Mouse (Mus musculus): Measurements from ENCODE around the gene Mesp1.

Gene Mesp1

DNA sequence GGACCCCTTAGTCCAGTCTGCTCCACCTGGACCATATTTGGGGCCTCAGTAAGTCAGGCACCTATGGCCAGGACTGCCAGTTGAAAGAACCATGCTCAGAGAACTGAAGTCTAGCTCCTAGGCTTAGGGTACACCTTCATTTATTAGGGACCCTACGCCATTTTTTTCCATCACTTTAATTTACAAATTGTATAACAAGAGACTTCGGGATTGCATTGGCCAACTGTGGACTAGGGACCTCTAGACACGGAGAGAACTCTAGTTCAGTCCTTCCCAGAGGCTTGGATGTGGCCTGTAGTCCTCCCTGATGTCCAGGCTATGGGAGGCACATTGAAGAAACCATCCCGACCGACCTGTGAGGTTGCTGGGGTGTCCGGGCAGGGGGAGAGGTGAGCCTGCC is at the start of gene Mesp1:
TSS of gene Mesp1 (minus strand) at position 101 of the 400 bp plus-strand sequence.
- no peak for DNase-seq (ENCODE audit: low spot score in 2 of 2)

DNA sequence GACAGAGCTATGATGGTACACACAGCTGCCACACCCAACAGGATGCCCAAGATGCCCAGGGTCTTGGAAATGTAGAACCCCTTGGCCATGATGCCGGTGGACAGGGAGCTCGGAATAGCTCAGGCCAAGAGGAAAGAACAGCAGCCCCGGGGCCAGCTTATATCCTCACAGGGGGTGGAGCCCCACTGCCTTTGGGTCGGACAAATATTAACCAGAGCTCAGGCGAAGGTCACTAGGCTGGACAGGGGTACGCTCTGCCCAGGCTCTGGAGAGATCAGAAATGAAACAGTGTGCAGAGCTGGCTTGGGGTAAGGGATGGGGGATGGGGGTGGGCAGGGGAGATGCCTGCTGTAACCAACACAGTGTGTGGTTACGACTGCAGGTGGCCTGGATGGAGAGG is 48.6 kb upstream of the Mesp1 start:
- DNase-seq (ENCODE audit: low spot score in 2 of 2) = no peak

DNA sequence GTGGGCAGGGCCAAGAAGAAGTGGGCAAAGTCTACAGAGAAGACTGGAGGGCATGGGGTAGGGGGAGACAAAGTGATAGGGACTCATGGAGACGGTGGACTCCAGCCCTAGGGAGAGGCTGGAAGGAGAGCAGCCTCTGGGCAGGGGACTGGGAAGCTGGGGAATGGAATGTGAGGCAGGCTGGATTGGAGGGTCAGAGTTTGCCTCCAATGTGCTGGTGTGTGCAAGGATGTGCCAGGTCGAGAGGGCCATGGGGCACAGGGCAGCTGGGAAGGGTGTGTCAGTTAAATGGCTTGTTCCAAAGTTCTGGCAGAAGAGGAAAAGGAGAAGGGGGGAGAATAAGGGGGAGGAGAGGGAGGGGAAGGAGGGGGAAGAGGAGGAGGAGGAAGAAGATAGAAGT is 43.7 kb upstream of the Mesp1 start:
- DNase-seq (ENCODE audit: low spot score in 2 of 2) = no peak

DNA sequence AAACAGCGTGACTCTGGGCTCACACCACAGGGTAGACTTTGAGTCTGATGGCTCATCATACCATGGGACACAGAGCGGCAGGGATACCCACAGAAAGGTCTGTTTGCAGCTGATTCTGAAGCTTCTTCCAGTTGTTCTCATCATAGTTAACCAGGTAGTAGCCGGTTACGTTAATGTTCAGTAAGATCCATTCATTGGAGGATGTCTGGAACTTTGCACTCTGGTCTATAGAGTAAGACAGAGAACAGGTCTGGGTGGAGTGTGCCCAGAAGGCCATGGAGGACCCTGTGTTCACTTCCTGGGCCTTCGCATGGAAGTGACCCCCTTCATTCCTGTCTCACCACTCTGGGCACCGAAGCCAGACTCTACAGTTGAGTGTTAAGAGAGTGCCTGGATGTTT is 41.6 kb upstream of the Mesp1 start:
- no peak for DNase-seq (ENCODE audit: low spot score in 2 of 2)

DNA sequence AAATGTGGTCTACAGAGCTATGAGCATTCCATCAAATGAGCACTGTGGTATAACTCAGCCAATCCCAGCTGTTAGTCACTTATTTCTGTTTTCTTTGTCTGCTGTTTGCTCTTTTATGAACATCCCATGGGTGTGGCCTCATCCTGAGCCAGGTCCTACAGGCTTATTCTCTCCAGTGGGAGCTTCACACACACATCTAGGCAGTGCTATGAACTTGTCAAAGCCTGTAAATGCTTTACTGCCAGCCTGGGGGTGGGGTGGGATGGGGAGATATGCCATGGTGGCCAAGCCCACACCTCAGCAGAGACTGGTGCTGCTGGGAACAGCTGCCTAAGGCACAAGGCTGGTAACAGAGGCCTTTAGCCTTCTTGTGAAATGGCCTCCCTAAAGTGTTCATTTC is 39.4 kb upstream of the Mesp1 start:
- no peak for DNase-seq (ENCODE audit: low spot score in 2 of 2)

DNA sequence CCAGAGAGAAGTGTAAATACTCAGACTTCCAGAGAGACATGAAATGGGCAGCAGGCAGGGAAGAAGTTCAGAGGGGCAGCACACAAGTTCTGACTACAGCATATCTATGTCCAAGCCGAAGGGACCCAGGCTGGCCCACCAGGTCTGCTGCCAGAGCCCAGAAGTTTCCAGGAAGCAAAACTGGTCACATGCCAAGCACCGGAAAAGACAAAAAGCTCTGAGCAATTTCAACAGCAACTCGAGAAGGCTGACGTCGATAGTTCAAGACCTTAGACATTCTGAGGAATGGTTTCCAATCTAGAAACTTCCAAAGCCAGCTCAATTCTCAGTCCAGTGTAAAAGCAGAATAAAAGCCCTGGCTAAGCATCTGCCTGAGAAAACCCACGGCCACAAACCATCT is 38.0 kb upstream of the Mesp1 start:
- no peak for DNase-seq (ENCODE audit: low spot score in 2 of 2)

DNA sequence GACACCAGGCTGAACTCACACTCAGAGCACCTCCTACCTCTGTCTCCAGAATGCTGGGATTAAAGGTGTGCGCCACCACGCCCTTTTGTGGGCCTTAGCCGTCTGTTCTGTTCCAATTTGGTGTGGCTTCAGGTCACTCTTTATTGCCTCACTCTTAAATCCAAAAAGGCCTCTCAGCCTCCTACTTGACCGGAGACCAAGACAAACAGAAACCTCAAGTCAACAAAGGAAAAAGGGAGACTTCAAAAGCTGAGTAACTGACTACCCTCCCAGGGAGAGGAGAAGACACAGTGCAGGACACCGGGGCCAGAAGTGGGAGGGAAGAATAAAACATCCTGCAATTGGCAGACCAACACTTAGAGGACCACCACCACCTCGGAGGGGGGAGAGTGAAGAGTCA is 37.6 kb upstream of the Mesp1 start:
- no peak for DNase-seq (ENCODE audit: low spot score in 2 of 2)

DNA sequence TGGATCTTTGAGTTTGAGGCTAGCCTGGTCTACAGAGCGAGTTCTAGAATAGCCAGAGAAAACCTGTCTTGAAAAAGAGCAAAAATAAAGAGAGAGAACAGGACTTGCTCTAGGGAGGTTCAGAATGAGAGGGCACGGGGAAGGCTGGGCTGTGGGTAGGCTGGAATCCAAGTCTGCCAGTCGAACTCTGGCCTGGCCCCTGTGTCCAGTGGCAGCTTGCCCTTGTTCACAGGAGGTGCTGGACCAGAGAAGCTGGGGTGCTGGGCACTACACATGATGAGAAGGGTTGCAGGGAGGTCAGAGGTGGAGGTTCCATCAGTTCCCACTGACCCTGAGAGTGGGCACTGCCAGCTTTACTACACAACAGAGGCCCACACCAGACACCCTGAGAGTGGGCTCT is 34.8 kb upstream of the Mesp1 start:
- no peak for DNase-seq (ENCODE audit: low spot score in 2 of 2)

DNA sequence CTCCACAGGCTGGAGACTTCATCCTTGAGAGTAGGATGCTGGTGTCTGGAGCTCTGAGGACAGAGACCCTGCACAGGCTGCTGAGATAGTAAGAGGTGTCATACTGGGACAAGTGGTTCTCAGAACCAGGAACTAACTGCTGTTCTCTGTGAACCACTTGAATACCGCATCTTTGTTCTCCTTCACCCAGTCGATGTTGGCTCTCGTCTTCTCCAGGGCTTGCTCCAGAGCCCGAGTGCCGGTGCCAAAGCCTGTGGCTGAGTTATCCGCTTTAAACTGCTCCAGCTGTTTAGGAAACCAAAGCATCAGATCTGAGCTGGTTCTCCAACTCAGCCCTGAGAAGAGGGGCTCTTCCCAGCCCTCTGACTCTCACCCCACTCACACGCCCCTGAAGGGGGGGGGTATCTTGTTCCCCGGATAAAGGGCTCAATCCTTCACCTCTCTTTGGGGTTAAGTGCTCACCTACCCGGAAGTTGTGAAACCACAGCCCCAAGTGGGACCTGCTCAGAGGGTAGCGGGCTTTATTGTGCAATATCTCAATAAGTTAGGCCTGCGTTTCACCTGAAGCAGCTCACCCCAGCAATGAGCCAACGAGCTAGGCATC is 28.6 kb upstream of the Mesp1 start:
- DNase-seq (ENCODE audit: low spot score in 2 of 2) = no peak

DNA sequence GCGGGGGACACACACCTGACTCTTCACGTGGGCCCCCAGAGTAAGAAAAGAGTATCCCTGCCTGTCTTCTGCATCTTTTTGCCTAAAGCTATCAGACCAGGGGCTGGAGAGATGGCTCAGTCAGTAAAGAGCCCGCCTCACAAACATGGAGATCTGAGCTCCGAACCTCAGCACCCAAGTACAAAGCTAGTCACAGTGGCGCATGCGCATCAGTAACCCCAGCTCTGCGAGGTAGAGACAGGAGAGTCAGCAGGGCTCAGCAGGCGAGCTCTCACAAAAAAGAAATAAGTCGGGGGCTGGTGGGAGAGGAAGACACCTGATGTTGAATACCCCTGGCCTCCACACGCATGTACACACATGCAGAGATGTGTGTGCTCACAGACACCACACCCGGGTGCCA is 26.4 kb upstream of the Mesp1 start:
- DNase-seq (ENCODE audit: low spot score in 2 of 2) = no peak

DNA sequence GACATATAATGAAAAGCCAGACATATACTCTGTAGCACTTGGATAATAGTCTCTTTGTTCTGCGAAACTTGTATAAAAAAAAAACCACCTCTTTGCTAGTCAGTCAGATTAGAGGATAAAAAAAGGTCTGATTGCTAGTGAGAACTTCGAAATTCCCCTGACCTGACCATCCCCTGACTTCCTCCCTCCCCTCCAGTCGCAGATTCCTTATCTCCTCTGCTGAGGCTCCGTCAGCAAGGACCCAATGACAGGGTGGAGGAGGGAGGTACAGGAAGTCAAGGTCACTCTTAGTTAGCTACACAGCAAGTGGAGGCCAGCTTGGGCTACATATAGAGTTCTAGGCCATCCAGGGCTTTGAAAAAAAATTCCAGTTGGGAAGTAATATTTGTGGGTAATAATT is 25.9 kb upstream of the Mesp1 start:
- DNase-seq (ENCODE audit: low spot score in 2 of 2) = no peak

DNA sequence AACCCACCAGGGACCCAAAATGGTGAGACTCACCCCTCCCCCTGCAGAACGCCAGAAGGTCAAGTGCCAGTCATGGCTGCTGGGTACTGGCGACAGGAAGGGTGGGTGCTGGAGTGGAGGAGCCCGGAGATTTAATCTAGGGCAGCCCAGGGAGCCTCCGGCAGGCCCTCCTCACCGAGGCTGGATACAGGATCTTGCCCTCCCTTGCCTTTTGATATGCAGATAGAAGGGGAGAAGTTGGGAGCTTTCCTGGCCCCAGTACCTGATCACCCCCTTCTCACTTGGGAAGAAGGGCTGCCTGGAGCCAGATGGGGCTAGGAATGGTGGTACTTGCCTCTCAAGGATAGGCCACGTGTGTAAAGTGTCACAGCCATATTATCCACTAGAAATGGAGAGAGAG is 24.7 kb upstream of the Mesp1 start:
- no peak for DNase-seq (ENCODE audit: low spot score in 2 of 2)

DNA sequence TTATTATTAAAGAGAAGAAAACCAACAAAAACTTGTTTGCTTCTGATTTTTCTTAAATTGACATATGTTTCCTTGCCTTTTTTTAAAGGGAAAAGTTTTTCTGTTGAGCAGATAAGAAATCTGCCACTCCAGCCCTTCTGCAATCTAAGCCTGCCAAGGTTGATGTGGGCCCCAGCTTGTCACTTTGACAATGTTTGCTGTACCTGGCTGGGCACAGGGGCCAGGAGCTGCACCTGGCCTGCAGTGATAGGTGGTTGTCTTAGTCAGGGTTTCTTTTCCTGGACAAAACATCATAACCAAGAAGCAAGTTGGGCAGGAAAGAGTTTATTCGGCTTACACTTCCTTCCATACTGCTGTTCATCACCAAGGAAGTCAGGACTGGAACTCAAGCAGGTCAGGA is 19.8 kb upstream of the Mesp1 start:
- no peak for DNase-seq (ENCODE audit: low spot score in 2 of 2)

DNA sequence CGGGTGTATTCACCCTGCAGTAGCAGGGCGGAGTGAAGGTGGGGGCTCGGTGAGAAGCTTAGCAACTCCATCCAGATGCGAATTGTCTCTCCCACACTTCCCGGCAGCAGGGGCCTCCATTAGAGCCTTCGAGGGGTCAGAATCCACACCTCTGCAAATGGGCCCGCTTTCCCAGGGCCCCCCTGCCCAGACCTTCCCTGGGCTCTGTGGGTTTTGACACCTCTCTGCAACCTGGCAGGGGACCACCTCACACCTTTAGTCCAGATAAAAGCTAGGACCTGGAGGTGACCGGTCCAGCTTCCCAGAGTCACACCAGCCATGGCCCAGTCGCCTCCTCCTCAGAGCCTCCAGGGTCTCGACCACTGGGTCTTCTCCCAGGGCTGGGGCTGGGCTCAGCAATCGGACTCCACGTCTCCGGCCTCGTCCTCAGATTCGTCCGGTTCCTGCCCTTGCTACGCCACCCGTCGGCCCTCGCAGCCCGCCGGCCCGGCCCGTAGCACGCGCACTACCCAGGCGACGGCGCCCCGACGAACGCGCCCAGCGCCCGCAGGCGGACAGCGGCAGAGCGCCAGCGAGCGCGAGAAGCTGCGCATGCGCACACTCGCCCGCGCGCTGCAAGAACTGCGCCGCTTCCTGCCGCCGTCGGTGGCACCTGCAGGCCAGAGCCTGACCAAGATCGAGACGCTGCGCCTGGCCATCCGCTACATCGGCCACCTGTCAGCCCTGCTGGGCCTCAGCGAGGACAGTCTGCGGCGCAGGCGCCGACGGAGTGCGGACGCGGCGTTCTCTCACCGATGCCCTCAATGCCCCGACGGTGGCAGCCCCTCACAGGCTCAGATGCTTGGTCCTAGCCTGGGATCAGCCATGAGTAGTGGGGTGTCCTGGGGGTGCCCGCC is 17.3 kb upstream of the Mesp1 start, which contains the start of gene Mesp2:
TSS of gene Mesp2 (plus strand) at position 117 of the 896 bp plus-strand sequence.
- peak; percentile 66 to 72 for DNase-seq (ENCODE audit: low spot score in 2 of 2)

DNA sequence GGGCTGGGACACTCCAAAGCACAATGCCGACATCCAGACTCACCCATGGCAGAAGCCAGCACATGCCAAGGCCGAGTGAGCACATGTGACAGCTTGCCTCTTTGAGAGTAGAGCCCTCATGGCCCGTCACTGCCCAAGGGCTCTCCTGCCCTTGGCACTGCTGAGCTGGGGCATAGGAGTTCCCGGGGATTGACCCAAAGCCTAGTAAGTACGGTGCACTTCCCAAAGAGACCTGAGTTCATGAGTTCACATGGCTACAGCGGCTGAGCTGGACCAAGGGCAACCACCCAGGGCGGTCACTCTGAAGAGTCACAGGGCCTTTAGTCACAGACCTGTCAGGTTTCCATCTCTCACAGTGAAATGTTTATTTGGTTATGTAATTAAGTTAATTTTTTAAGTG is 15.0 kb upstream of the Mesp1 start:
- no peak for DNase-seq (ENCODE audit: low spot score in 2 of 2)

DNA sequence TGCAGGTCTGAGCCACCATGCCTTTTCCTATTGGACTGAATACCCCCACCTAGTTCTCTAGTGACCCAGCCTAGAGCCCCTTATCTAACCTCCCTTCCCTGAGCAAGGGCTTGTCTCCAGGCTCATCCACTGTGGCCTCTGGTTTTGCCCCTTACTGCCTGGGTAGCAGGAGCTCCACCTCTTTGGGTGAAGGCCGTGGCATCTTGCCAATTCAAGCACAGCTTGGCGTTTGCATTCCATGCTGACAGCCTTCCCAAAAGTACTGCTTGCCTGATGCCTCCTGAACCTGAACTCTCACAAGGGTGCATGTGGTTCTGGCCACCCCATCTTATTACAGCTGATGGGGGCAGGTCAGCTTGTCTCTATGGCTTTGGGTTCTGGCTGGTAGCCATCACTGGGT is 10.3 kb upstream of the Mesp1 start:
- DNase-seq (ENCODE audit: low spot score in 2 of 2) = no peak

DNA sequence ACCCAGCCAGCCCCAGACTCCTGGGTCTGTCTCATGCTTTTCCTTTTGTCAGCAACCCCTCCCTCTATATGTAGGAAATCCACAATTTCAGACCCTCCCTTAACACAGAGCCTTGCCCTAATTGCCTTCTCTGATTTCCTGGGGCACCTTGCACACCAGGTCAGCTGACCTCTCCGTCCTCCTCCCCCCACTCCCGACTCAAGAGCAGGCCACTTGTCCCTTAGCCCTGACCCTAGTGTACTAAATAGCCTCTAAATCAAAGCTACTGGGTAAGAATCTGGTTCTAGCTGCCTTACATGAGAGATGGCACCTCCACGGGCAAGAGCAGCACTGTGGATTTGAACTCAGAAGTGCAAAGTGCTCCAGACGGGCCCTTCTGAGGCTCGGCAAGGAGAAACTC is 8.4 kb upstream of the Mesp1 start:
- DNase-seq (ENCODE audit: low spot score in 2 of 2) = no peak

DNA sequence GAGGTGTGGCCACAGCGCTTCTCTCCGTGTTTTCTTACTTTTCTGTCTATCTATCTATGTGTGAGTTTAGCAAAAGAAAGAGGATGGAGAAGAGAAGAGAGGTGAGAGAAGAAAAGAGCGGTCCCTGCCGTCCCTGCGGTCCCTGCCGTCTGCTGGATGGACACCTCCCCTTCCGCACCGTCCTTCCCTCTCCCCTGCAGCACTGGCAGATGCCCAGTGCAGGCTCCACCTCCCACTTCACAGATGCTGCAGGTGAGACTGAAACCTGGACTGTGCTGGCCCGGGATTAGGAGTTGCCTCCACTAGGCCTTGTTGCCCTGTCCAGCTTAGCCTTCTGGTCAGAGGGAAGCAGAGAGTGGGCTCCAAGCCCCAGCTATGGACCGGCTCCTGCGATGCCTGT is 7.8 kb upstream of the Mesp1 start:
- DNase-seq (ENCODE audit: low spot score in 2 of 2) = no peak

DNA sequence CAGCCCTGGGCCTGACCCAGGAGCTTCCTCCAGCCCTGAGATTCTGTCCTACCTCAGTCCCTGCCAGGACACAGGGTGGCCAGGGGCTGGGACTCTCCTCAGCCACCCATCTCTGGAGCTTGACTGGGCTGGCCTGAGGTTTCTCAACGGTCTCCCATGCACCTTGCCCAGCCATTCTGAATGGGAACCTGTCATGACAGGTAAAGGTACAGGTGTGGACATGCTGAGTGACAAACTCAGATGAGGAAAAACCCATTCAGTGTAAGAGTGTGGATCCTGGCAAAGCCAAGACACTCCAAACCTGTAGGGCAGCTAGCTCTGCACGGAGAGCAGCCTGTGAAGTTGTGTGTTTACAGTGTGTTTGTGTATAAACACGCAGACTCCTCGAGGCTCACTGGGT is 6.7 kb upstream of the Mesp1 start:
- DNase-seq (ENCODE audit: low spot score in 2 of 2) = no peak

DNA sequence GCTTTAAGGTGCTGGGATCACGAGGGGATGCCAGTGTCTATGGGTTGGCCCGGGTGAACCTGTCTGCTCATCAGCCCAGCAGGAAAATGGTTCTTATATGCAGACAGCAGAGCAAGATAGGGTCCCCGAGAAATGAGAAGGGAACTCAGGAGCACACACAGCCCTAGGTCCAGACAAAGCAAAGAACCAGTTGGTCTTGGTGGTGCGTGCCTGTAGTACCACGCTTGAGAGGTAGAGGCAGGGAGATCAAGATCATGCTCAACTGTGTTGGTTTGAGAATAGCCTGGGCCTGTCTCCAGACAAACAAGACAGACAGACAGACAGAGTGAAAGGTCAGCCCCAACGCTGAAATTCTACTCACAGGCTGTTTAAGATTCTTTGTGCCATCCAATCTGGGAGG is 5.9 kb upstream of the Mesp1 start:
- no peak for DNase-seq (ENCODE audit: low spot score in 2 of 2)

DNA sequence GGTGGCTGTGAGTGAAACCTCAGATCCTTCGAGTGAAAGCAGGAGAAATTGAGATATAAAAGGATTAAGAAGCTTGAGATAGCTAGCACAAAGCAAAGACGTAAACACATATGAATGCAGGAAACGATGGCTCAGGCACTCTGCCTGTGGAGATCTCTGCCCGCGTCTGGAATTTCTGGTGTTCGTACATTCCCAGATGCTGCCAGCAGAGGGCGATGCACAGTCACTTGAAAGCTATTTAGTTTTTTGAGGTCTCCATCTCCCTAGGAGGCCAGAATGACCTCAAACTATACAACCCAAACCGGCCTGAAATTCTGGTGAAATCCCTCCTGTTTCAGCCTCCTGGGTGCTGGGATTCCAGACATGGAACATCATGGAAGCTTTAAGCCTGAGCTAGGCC is 5.5 kb upstream of the Mesp1 start:
- peak; percentile 63 to 83 for DNase-seq (ENCODE audit: low spot score in 2 of 2)

DNA sequence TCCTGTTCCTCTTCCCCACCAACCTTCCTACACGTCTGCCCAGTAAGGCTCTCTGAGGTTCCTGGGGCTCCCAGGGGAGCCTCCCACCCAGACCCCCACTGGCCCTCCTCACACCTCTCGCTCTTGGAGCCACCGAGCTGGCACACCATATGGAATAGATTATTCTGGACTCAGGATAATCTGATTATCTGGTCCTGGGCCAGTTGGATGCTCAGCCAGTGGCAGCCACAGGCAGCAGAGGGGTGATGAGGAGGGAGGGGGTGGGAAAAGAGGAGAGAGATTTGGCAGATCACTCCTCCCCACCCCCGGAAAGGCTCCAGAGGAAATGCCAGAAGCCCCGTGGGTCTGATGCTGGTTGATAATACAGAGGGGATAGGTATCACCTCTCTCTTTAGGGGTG is 5.0 kb upstream of the Mesp1 start:
- no peak for DNase-seq (ENCODE audit: low spot score in 2 of 2)

DNA sequence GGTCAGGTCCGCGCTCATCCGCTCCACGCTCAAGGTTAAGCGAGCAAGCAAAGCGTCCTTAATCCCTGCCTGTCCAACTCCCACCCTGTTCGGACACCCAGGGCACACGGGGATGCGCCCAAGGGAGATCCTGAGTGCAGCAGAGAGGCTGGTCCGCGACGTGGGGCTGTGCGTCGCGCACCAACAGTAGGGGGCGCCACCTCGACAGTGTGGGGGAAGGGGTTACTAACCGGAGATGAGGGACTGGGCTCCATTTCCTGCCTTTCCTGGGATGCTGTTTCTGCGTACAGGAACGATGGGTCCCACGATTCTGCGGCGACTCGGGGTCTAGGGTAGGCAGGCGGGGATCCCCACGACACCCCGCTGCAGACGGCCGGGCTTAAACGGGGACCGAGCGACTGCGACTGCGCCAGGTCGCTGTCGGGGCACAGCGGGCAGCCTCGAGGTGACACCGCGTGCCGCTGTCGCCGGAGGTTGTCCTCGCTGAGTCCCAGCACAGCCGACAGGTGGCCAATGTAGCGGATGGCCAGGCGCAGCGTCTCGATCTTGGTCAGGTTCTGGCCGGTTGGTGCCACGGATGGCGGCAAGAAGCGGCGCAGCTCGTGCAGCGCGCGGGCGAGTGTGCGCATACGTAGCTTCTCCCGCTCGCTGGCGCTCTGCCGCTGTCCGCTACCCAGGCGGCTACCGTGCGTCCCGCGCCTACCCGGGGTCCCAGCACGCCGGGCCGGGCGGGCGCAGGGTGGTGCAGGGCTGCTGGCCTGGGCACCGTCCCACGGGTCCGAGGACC is 760 bp downstream of the Mesp1 start:
- no peak for DNase-seq (ENCODE audit: low spot score in 2 of 2)

All from urinary bladder, postnatal 4 days (tissue).